Mouse (Mus musculus) inflammation-experienced regulatory T-cells, adult 6 months (primary cell): ENCODE results near the gene B4galt1. TPM values are rescaled to one million over a fixed set of nuclear protein-coding genes. Genes with fewer than 3 reads are reported as not detected.
A peak's percentile ranks its signal among the peaks of the same experiment; 100 is the strongest.

Experiments
- ATAC-seq: one replicate; pipeline ENCODE4 v1.8.0; 2017
- polyA plus RNA-seq, 3 experiments: library from polyadenylated mRNA; unstranded; fragments of 100-300 nt; shearing (Covaris generic); gene quantifications; one replicate each; pipeline ENCODE4 v1.2.1; 2017

B4galt1 gene
- polyA plus RNA-seq, 3 experiments from 2014 or later = 47.2 to 79.0 (median 56.0) TPM

- peak; percentile 66 for ATAC-seq
Observed at GRCm38 (mm10) chr4:40774279-40775259, 79.2 kb downstream of the B4galt1 start.

- ATAC-seq = no peak
Observed at GRCm38 (mm10) chr4:40759876-40760275, 93.9 kb downstream of the B4galt1 start.

- ATAC-seq = peak; percentile 94
Observed at GRCm38 (mm10) chr4:40757780-40758420, 95.9 kb downstream of the B4galt1 start, which contains the start of gene Smu1. TSS of gene Smu1 (minus strand) at chr4:40757923.

DNA sequence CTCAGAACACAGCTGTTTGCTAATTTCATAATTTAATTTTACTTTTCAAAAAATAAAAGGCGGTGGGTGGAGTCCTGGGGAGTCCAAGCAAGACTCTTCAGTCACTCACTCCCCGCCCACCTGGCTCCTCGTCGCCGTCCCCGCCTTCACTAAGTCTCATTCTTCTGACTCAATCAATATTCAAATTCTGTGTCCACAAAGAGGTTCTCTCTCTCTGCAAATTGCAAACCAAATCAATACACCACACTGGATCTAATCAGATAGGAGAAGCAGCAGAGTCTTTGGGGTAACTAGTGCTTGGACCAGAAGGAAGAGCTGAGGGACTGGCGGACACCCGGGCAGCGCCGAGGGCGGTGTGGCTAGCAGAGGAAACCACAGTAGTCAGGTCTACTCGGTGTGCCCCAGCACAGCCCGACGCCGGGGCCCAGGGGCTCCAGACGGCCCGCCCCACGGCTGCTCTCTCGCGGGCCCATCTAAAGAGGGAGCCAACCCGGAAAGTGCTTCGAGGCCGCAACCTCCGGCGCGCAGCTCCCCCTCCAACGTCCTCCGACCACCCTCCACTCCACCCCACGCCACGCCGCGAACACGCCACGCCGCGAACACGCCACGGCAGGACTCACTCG, 96.5 kb downstream of the B4galt1 start:
- peak; percentile 63 for ATAC-seq

Other genes with a start within 250 kb of the B4galt1 start
- 10 to 100 TPM; 28.8 to 46.4 (median 43.7) TPM for gene Aptx, start 150.8 kb downstream of the B4galt1 start, polyA plus RNA-seq
- gene Dnaja1, start 131.9 kb downstream of the B4galt1 start, polyA plus RNA-seq = 100 to 1,000 TPM; 482 to 526 (median 512) TPM
- 100 to 1,000 TPM; 131 to 146 (median 133) TPM for gene Smu1, start 96.1 kb downstream of the B4galt1 start, polyA plus RNA-seq
- not detected for gene Spink4, start 66.0 kb upstream of the B4galt1 start, polyA plus RNA-seq
- 10 to 100 TPM; 10.0 to 16.1 (median 14.4) TPM for gene Bag1, start 94.3 kb upstream of the B4galt1 start, polyA plus RNA-seq
- 100 to 1,000 TPM; 103 to 141 (median 119) TPM for gene Chmp5, start 94.4 kb upstream of the B4galt1 start, polyA plus RNA-seq
- gene Nfx1, start 116.9 kb upstream of the B4galt1 start, polyA plus RNA-seq = 100 to 1,000 TPM in 2 of 3 experiments, 10 to 100 TPM in 1; 76.3 to 164 (median 120) TPM
- gene Aqp7, start 194.1 kb upstream of the B4galt1 start, polyA plus RNA-seq = under 1 TPM in 2 of 3 experiments, not detected in 1; 0.31 to 0.46 TPM
- gene Aqp3, start 244.2 kb upstream of the B4galt1 start, polyA plus RNA-seq = 10 to 100 TPM; 15.2 to 21.2 (median 15.4) TPM